Mouse (Mus musculus): Measurements from ENCODE around the gene Apod.

GRCm38 (mm10) chr16:31315294-31315693, 686 bp upstream of the Apod start:
- TF ChIP-seq CTCF (IDR thresholded peaks at IDR 0.05; ENCODE audit: borderline replicate concordance, insufficient read depth, low read depth, low read length) (no peak), POLR2A (IDR thresholded peaks at IDR 0.05; ENCODE audit: borderline replicate concordance, insufficient read depth, low read length) (no peak)
